Mouse (Mus musculus): ENCODE results near the gene Slc23a4. TPM values are rescaled to one million over a fixed set of nuclear protein-coding genes. Genes with fewer than 3 reads are reported as not detected.

Slc23a4 gene
- total and polyA plus RNA-seq, 3 experiments: 0.16 to 0.55 (median 0.21) TPM

DNA sequence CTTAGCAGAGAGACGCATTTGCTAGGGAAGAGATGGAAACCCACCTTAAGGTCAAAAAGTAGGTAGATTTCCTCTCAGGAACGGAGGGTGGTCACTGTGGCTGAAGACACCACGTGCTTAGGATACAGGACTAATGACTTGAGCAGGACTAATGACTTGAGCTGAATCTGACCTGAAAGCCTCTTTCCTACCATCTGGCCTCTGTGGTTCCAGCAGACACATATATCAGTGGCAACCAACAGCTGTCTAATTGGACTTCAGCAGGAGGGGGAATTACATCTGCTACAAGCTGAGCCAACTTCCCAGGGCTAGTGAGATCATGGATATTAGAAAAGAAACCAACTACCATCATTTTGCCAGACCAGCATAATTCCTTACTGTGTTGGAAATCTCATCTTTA is 8.9 kb downstream of the Slc23a4 start:
- TF ChIP-seq EP300 (IDR thresholded peaks at IDR 0.05; ENCODE audit: insufficient read depth, low read depth, low read length) (no peak), POLR2A (IDR thresholded peaks at IDR 0.05; ENCODE audit: insufficient read depth, low read depth, low read length) (no peak), CTCF (IDR thresholded peaks at IDR 0.05) (no peak)
- intact Hi-C loops (cut with DNase I): no loop called here
- WGBS: 86% methylated on average over 3 of the region's 3 CpGs
- DNase-seq: no peak
- Histone ChIP-seq H3K27me3 (ENCODE audit: control insufficient read depth, insufficient read depth, low read length) (no peaks in the 10 kb centered on the region), H3K27ac (no peak overlapping the region), H3K36me3 (ENCODE audit: control insufficient read depth, insufficient read depth, low read length) (no peaks in the 10 kb centered on the region), H3K4me3 (no peak overlapping the region), H3K79me2 (replicated peaks; ENCODE audit: control insufficient read depth, insufficient read depth, low read length) (no peaks in the 10 kb centered on the region), H3K9ac (ENCODE audit: low read depth, low read length) (no peak overlapping the region), H3K4me1 (ENCODE audit: control insufficient read depth, insufficient read depth, low read length) (no peaks in the 10 kb centered on the region)

GRCm38 (mm10) chr6:34971181-34971580 is 17.0 kb downstream of the Slc23a4 start:
- H3K9ac ChIP-seq (ENCODE audit: low read depth, low read length): no peak overlapping the region
- no peak overlapping the region for H3K27ac ChIP-seq
- TF ChIP-seq EP300 (IDR thresholded peaks at IDR 0.05; ENCODE audit: insufficient read depth, low read depth, low read length) (no peak), CTCF (IDR thresholded peaks at IDR 0.05) (no peak), POLR2A (IDR thresholded peaks at IDR 0.05; ENCODE audit: insufficient read depth, low read depth, low read length) (no peak)
- DNase-seq: no peak
- intact Hi-C loops (cut with DNase I): no loop called here
- no peaks in the 10 kb centered on the region for H3K36me3 ChIP-seq (ENCODE audit: control insufficient read depth, insufficient read depth, low read length)
- no peaks in the 10 kb centered on the region for H3K4me1 ChIP-seq (ENCODE audit: control insufficient read depth, insufficient read depth, low read length)
- 79% methylated on average over 3 of the region's 3 CpGs for WGBS
- no peak overlapping the region for H3K4me3 ChIP-seq
- no peaks in the 10 kb centered on the region for H3K79me2 ChIP-seq (replicated peaks; ENCODE audit: control insufficient read depth, insufficient read depth, low read length)
- no peaks in the 10 kb centered on the region for H3K27me3 ChIP-seq (ENCODE audit: control insufficient read depth, insufficient read depth, low read length)

DNA sequence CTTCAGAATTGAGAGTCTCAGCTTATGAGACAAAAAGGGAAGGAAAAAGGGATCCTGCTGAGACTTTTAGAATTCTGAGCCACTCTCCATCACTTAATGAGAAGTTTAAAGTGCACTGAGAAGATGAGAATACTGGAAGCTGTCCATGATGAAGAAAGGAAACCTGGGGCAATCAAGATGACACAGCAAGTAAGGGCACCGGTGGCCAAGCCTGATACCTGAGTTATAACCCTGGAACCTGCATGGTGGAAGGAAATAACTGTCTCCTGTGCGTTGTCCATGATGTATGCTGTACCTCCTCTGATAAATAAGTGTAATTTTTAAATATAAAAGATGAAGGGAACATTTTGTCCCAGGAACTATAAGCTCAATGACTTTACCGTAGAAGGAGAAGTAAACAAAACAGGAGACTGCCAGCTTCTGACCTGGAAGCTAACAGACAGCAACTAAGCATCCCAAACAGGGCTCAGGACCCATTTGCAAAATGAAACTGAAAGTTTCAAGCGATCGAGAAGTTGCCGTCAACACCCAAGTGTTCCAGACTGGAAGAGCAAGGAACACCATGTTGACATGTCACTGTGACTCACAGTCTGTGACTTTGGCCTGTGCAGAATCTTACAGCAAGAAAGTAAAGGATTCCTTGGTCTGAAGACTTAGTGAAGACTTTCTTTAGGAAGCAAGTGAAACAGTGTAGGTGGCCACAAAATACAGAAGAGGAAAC is 22.2 kb downstream of the Slc23a4 start:
- H3K27ac ChIP-seq: no peak overlapping the region
- WGBS: 71% methylated on average over 6 of the region's 6 CpGs
- H3K79me2 ChIP-seq (replicated peaks; ENCODE audit: control insufficient read depth, insufficient read depth, low read length): no peaks in the 10 kb centered on the region
- TF ChIP-seq EP300 (IDR thresholded peaks at IDR 0.05; ENCODE audit: insufficient read depth, low read depth, low read length): no peak
- TF ChIP-seq CTCF (IDR thresholded peaks at IDR 0.05): no peak
- no peak for TF ChIP-seq POLR2A (IDR thresholded peaks at IDR 0.05; ENCODE audit: insufficient read depth, low read depth, low read length)
- no peak for DNase-seq
- intact Hi-C loops (cut with DNase I): no loop called here
- H3K4me3 ChIP-seq: no peak overlapping the region
- H3K27me3 ChIP-seq (ENCODE audit: control insufficient read depth, insufficient read depth, low read length): no peaks in the 10 kb centered on the region
- no peaks in the 10 kb centered on the region for H3K36me3 ChIP-seq (ENCODE audit: control insufficient read depth, insufficient read depth, low read length)
- H3K9ac ChIP-seq (ENCODE audit: low read depth, low read length): no peak overlapping the region
- H3K4me1 ChIP-seq (ENCODE audit: control insufficient read depth, insufficient read depth, low read length): no peaks in the 10 kb centered on the region

- no peak for TF ChIP-seq CTCF (IDR thresholded peaks at IDR 0.05)
- Histone ChIP-seq H3K9ac (ENCODE audit: low read depth, low read length) (no peak overlapping the region), H3K4me1 (ENCODE audit: control insufficient read depth, insufficient read depth, low read length) (no peaks in the 10 kb centered on the region), H3K27me3 (ENCODE audit: control insufficient read depth, insufficient read depth, low read length) (no peaks in the 10 kb centered on the region), H3K4me3 (no peak overlapping the region), H3K36me3 (ENCODE audit: control insufficient read depth, insufficient read depth, low read length) (no peaks in the 10 kb centered on the region), H3K79me2 (replicated peaks; ENCODE audit: control insufficient read depth, insufficient read depth, low read length) (no peaks in the 10 kb centered on the region), H3K27ac (no peak overlapping the region)
- WGBS: 83% methylated on average over 2 of the region's 2 CpGs
- intact Hi-C loops (cut with DNase I): no loop called here
- DNase-seq: no peak
These were observed 23.7 kb downstream of the Slc23a4 start for GRCm38 (mm10) chr6:34964550-34964949.

DNA sequence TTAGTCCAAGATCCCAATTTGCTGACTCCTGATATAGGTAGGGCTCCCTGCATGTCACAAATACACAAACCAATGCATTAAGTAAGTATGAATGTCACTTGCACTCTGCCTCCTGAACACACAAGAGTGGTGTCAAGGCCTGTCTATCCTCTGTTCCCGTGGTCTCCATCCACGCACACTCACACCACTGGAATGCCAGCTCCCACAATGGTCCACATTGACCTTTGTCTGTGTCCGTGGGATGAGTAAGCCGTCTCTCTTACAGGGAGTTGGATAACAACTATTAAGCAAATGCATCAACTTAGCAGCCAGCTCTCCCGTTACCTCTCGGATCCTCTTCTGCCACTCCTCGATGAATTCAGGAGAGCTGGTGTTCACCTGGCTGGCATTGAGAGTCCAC is 29.1 kb downstream of the Slc23a4 start:
- Histone ChIP-seq H3K27ac (no peak overlapping the region), H3K4me3 (no peak overlapping the region), H3K4me1 (ENCODE audit: control insufficient read depth, insufficient read depth, low read length) (no peaks in the 10 kb centered on the region), H3K79me2 (replicated peaks; ENCODE audit: control insufficient read depth, insufficient read depth, low read length) (no peaks in the 10 kb centered on the region), H3K27me3 (ENCODE audit: control insufficient read depth, insufficient read depth, low read length) (no peaks in the 10 kb centered on the region), H3K36me3 (ENCODE audit: control insufficient read depth, insufficient read depth, low read length) (no peaks in the 10 kb centered on the region), H3K9ac (ENCODE audit: low read depth, low read length) (no peak overlapping the region)
- TF ChIP-seq EP300 (IDR thresholded peaks at IDR 0.05; ENCODE audit: insufficient read depth, low read depth, low read length) (no peak), POLR2A (IDR thresholded peaks at IDR 0.05; ENCODE audit: insufficient read depth, low read depth, low read length) (no peak), CTCF (IDR thresholded peaks at IDR 0.05) (no peak)
- DNase-seq: no peak
- 81% methylated on average over 7 of the region's 7 CpGs for WGBS
- intact Hi-C loops (cut with DNase I): no loop called here

GRCm38 (mm10) chr6:34955862-34956241 is 32.4 kb downstream of the Slc23a4 start:
- WGBS: 40% methylated on average over 8 of the region's 8 CpGs
- DNase-seq: no peak
- Histone ChIP-seq H3K79me2 (replicated peaks; ENCODE audit: control insufficient read depth, insufficient read depth, low read length) (no peaks in the 10 kb centered on the region), H3K27ac (no peak overlapping the region), H3K4me3 (no peak overlapping the region), H3K9ac (ENCODE audit: low read depth, low read length) (no peak overlapping the region), H3K4me1 (ENCODE audit: control insufficient read depth, insufficient read depth, low read length) (no peaks in the 10 kb centered on the region), H3K27me3 (ENCODE audit: control insufficient read depth, insufficient read depth, low read length) (no peaks in the 10 kb centered on the region), H3K36me3 (ENCODE audit: control insufficient read depth, insufficient read depth, low read length) (no peaks in the 10 kb centered on the region)
- intact Hi-C loops (cut with DNase I): no loop called here
- TF ChIP-seq EP300 (IDR thresholded peaks at IDR 0.05; ENCODE audit: insufficient read depth, low read depth, low read length) (no peak), CTCF (IDR thresholded peaks at IDR 0.05) (no peak), POLR2A (IDR thresholded peaks at IDR 0.05; ENCODE audit: insufficient read depth, low read depth, low read length) (no peak)
